In the genomic region with DNA sequence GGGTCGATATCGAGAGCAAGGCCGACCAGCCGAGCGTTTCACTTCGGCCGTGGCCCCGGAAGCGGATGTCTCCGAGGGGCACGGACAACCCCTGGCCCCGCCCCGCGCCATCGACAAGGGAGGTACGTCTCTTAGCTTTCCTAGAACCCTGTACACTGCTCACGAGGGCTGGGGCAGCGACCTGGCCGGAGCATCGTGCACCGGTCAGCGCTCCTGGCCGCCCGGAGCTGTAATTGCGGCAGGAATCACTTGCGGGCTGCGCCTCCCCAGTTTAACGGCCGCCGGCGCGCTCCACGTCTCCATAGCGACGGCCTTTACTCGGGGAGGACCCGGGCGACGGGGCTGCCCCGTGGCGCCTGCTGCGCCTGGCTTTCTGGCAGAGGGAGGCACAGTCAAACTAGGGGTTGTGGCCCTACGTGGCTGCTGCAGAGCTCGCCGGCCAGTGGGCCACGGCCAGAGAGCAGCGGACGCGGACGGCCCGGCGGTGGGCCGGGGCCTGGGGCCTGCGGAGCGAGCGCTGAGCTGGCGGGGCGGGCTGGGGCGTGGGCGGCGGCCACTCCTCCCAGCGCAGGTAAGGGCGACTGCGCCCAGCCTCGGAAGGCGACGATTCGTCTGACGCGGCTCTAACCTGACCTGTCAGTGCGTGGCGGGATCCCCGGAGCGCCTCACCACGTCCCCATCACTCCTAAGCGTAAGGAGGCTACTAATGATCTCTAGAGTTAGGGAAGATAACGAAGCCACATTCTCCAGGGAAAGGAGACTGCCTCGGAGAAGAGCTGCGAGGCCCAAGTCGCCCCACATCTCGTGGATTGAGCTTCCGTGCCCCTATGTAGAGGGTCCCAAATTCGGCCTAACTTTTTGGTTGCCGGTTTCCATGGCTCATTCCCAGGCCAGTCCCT, we compare ENCODE assay signal across 8 mouse cellular contexts. TPM values are rescaled to one million over a fixed set of nuclear protein-coding genes. Genes with fewer than 3 reads are reported as not detected.
DNase-seq lines count a peak whose midpoint lies in the region; ATAC-seq and TF ChIP-seq lines count a peak whose summit lies in the region.

Gene Glt8d1, plus strand, starts transcription at position 94 of the 899 bp plus-strand sequence.
Gene Spcs1, minus strand, starts transcription at position 366 of the 899 bp plus-strand sequence.

- peak; percentile 82 for DNase-seq in cerebellum, adult 11-12 months
- DNase-seq in heart, postnatal 14 days, result peak; percentile 87 to 88
- peak; percentile 85 for DNase-seq in layer of hippocampus, adult 11-12 months (ENCODE audit: low spot score)
- DNase-seq in liver, postnatal 0 days, result peak; percentile 91
- DNase-seq in telencephalon, adult 2 months (ENCODE audit: low read depth, low spot score), result peak; percentile 65

- no peaks in the 10 kb centered on the region for H3K9me3 ChIP-seq in E14TG2a.4 (ENCODE audit: low read length)
- H3K9me3 ChIP-seq in forebrain, embryonic 15.5 days, result no peaks in the 10 kb centered on the region
- no peaks in the 10 kb centered on the region for H3K9me3 ChIP-seq in liver, postnatal 0 days (ENCODE audit: low read length)
- no peaks in the 10 kb centered on the region for H3K9me3 ChIP-seq in neural tube, embryonic 13.5 days

- H3K27ac ChIP-seq in forebrain, embryonic 15.5 days (replicated peaks), result peak within 1 kb of the TSS; percentile 89
- peak within 1 kb of the TSS; percentile 95 for H3K27ac ChIP-seq in liver, postnatal 0 days (ENCODE audit: low read depth)
- H3K27ac ChIP-seq in neural tube, embryonic 13.5 days (replicated peaks), result peak within 1 kb of the TSS; percentile 95

- H3K4me2 ChIP-seq in forebrain, embryonic 15.5 days (replicated peaks), result peak within 1 kb of the TSS; percentile 73
- H3K4me2 ChIP-seq in liver, postnatal 0 days (ENCODE audit: low read depth, low read length), result peak within 1 kb of the TSS; percentile 73
- H3K4me2 ChIP-seq in neural tube, embryonic 13.5 days, result peak within 1 kb of the TSS; percentile 70

- intact Hi-C loops in heart, postnatal 14 days (cut with DNase I), result loop anchor here (2.0 kb wide), 2 partner anchors 17 to 51 kb away; partner anchors contain the start of genes Gnl3, Nek4 and Pbrm1

- peak; percentile 95 for ATAC-seq in forebrain, embryonic 15.5 days (replicated peaks)
- peak; percentile 92 for ATAC-seq in liver, postnatal 0 days
- ATAC-seq in neural tube, embryonic 13.5 days (ENCODE audit: low read depth), result peak; percentile 96

- peak within 1 kb of the TSS; percentile 91 for H3K9ac ChIP-seq in forebrain, embryonic 15.5 days (replicated peaks)
- peak within 1 kb of the TSS; percentile 92 for H3K9ac ChIP-seq in liver, postnatal 0 days (replicated peaks)
- peak within 1 kb of the TSS; percentile 93 for H3K9ac ChIP-seq in neural tube, embryonic 13.5 days

- TF ChIP-seq EP300 in liver, postnatal 0 days (IDR thresholded peaks at IDR 0.05; ENCODE audit: low read depth), result no peak

- TF ChIP-seq CTCF in E14TG2a.4 (conservative IDR thresholded peaks at IDR 0.05; ENCODE audit: low read length), result no peak
- TF ChIP-seq CTCF in liver, postnatal 0 days (IDR thresholded peaks at IDR 0.05; ENCODE audit: low read depth), result no peak

- H3K4me1 ChIP-seq in E14TG2a.4 (replicated peaks; ENCODE audit: low read depth, low read length), result peaks cover 17% of the 10 kb centered on the region
- peaks cover 21% of the 10 kb centered on the region for H3K4me1 ChIP-seq in forebrain, embryonic 15.5 days
- H3K4me1 ChIP-seq in liver, postnatal 0 days (ENCODE audit: insufficient read depth), result peaks cover 13% of the 10 kb centered on the region
- peaks cover 24% of the 10 kb centered on the region for H3K4me1 ChIP-seq in neural tube, embryonic 13.5 days (replicated peaks)

- peaks cover 9% of the 10 kb centered on the region; the same call in 1 of the 2 replicates for H3K27me3 ChIP-seq in E14TG2a.4 (ENCODE audit: insufficient read depth, low read length)
- H3K27me3 ChIP-seq in forebrain, embryonic 15.5 days, result no peaks in the 10 kb centered on the region
- no peaks in the 10 kb centered on the region for H3K27me3 ChIP-seq in liver, postnatal 0 days (ENCODE audit: insufficient read depth, low read length)
- H3K27me3 ChIP-seq in neural tube, embryonic 13.5 days, result no peaks in the 10 kb centered on the region

- peak within 1 kb of the TSS; percentile 95 for H3K4me3 ChIP-seq in E14TG2a.4 (replicated peaks; ENCODE audit: low read length)
- H3K4me3 ChIP-seq in forebrain, embryonic 15.5 days, result peak within 1 kb of the TSS; percentile 69
- H3K4me3 ChIP-seq in liver, postnatal 0 days (ENCODE audit: low read depth, low read length), result peak within 1 kb of the TSS; percentile 84
- H3K4me3 ChIP-seq in neural tube, embryonic 13.5 days, result peak within 1 kb of the TSS; percentile 96

- WGBS in forebrain, embryonic 15.5 days, result under 1% methylated on average over 84 of the region's 84 CpGs
- under 1% methylated on average over 81 of the region's 84 CpGs for WGBS in liver, postnatal 0 days (ENCODE audit: insufficient replicate concordance)
- under 1% methylated on average over 84 of the region's 84 CpGs for WGBS in neural tube, embryonic 13.5 days

- H3K36me3 ChIP-seq in E14TG2a.4 (ENCODE audit: insufficient read depth, low read length), result 0 out of 2 replicates have a peak, but pooled peaks cover under 1% of the 10 kb centered on the region
- H3K36me3 ChIP-seq in forebrain, embryonic 15.5 days, result peaks cover 3% of the 10 kb centered on the region; the same call in 1 of the 2 replicates
- H3K36me3 ChIP-seq in liver, postnatal 0 days (replicated peaks; ENCODE audit: insufficient read depth, low read length), result peaks cover 6% of the 10 kb centered on the region; the same call in 1 of the 2 replicates
- peaks cover 14% of the 10 kb centered on the region for H3K36me3 ChIP-seq in neural tube, embryonic 13.5 days

RNA-seq across cellular contexts. Expression of gene Glt8d1, which starts in this region (rescaled TPM):
- 50.5 and 53.3 TPM in 2 replicates for polyA plus RNA-seq in forebrain, embryonic 15.5 days (2015; fragmentation: Nextera tagmentation; extraction: Ambion mirVana)
- total RNA-seq in heart, postnatal 14 days (2021), result 10 to 100 TPM; 23.6 to 25.7 TPM
- 9.4 TPM in 2 replicates for polyA plus RNA-seq in liver, postnatal 0 days (2015; fragmentation: Nextera tagmentation; extraction: Ambion mirVana)
- 62.8 and 65.0 TPM in 2 replicates for polyA plus RNA-seq in neural tube, embryonic 13.5 days (2015; fragmentation: Nextera tagmentation; extraction: Ambion mirVana)

RNA-seq across cellular contexts. Expression of gene Spcs1, which starts in this region (rescaled TPM):
- 284 and 296 TPM in 2 replicates for polyA plus RNA-seq in forebrain, embryonic 15.5 days (2015; fragmentation: Nextera tagmentation; extraction: Ambion mirVana)
- total RNA-seq in heart, postnatal 14 days (2021), result 100 to 1,000 TPM; 146 to 149 TPM
- 346 and 365 TPM in 2 replicates for polyA plus RNA-seq in liver, postnatal 0 days (2015; fragmentation: Nextera tagmentation; extraction: Ambion mirVana)
- 360 and 392 TPM in 2 replicates for polyA plus RNA-seq in neural tube, embryonic 13.5 days (2015; fragmentation: Nextera tagmentation; extraction: Ambion mirVana)

Comparison
In these comparisons a context has a peak if more than half of its experiments do, and no peak if none do; other contexts are left out.
1. Peak in every context shown above with its lines: DNase-seq, ATAC-seq, H3K4me3 ChIP-seq and H3K27ac ChIP-seq.